Mouse (Mus musculus) R1 (cell line): ENCODE data around the gene Mlxipl.

Source experiments
- DNase-seq: peaks from one replicate; pipeline ENCODE4 v3.0.0-alpha.2; 2018; ENCODE audit warnings: low read depth, low spot score

Gene Mlxipl

GRCm38 (mm10) chr5:135145532-135145931 lies 55.8 kb downstream of the Mlxipl start:
- DNase-seq, result no peak

- DNase-seq, result no peak
Measured at GRCm38 (mm10) chr5:135145955-135146354, 56.3 kb downstream of the Mlxipl start.

GRCm38 (mm10) chr5:135148715-135149052 lies 59.0 kb downstream of the Mlxipl start:
- DNase-seq, result no peak

- DNase-seq, result peak; percentile 100
Measured at GRCm38 (mm10) chr5:135149053-135149819, 59.5 kb downstream of the Mlxipl start, which contains the start of gene Tbl2. TSS of gene Tbl2 (plus strand) at chr5:135149657.

- no peak for DNase-seq
Measured at GRCm38 (mm10) chr5:135149820-135150178, 60.1 kb downstream of the Mlxipl start.

- peak; percentile 64 for DNase-seq
Measured at GRCm38 (mm10) chr5:135156496-135156895, 66.8 kb downstream of the Mlxipl start.

GRCm38 (mm10) chr5:135161221-135161620 lies 71.5 kb downstream of the Mlxipl start:
- DNase-seq, result no peak

- peak; percentile 34 for DNase-seq
Measured at GRCm38 (mm10) chr5:135161650-135162049, 72.0 kb downstream of the Mlxipl start.

- DNase-seq, result no peak
Measured at GRCm38 (mm10) chr5:135162361-135162760, 72.7 kb downstream of the Mlxipl start.

- no peak for DNase-seq
Measured at GRCm38 (mm10) chr5:135162821-135163220, 73.1 kb downstream of the Mlxipl start.

- DNase-seq, result peak; percentile 45
Measured at GRCm38 (mm10) chr5:135166909-135167308, 77.2 kb downstream of the Mlxipl start.

GRCm38 (mm10) chr5:135167469-135167868 lies 77.8 kb downstream of the Mlxipl start:
- DNase-seq, result peak; percentile 51

- peak; percentile 98 for DNase-seq
Measured at GRCm38 (mm10) chr5:135168063-135169062, 78.7 kb downstream of the Mlxipl start, which contains the start of gene Bcl7b. TSS of gene Bcl7b (plus strand) at chr5:135168283.

GRCm38 (mm10) chr5:135169479-135169878 lies 79.8 kb downstream of the Mlxipl start:
- DNase-seq, result no peak

- DNase-seq, result no peak
Measured at GRCm38 (mm10) chr5:135171688-135172220, 82.1 kb downstream of the Mlxipl start.

GRCm38 (mm10) chr5:135172986-135173385 lies 83.3 kb downstream of the Mlxipl start:
- DNase-seq, result no peak

GRCm38 (mm10) chr5:135175086-135175485 lies 85.4 kb downstream of the Mlxipl start:
- DNase-seq, result peak; percentile 63

- DNase-seq, result no peak
Measured at GRCm38 (mm10) chr5:135178523-135178922, 88.8 kb downstream of the Mlxipl start.

- DNase-seq, result no peak
Measured at GRCm38 (mm10) chr5:135178996-135179395, 89.3 kb downstream of the Mlxipl start.

GRCm38 (mm10) chr5:135179616-135180015 lies 89.9 kb downstream of the Mlxipl start:
- no peak for DNase-seq

GRCm38 (mm10) chr5:135180796-135181195 lies 91.1 kb downstream of the Mlxipl start:
- no peak for DNase-seq

GRCm38 (mm10) chr5:135181776-135182175 lies 92.1 kb downstream of the Mlxipl start:
- DNase-seq, result peak; percentile 50
